Mouse (Mus musculus): Measurements from ENCODE around the gene Gcnt7.

The Gcnt7 gene

GRCm38 (mm10) chr2:172458496-172458895 lies at the start of gene Gcnt7:
Gcnt7 (minus strand) TSS chr2:172458596.
- no peak for DNase-seq (ENCODE audit: low spot score in 2 of 2)

- no peak for DNase-seq (ENCODE audit: low spot score in 2 of 2)
These were observed 47.7 kb upstream of the Gcnt7 start for GRCm38 (mm10) chr2:172506121-172506520.

- DNase-seq (ENCODE audit: low spot score in 2 of 2) = no peak
These were observed 43.8 kb upstream of the Gcnt7 start for GRCm38 (mm10) chr2:172502168-172502567.

GRCm38 (mm10) chr2:172501341-172501740 lies 42.9 kb upstream of the Gcnt7 start:
- peak in 1 of 2 experiments; percentile 34 for DNase-seq (ENCODE audit: low spot score in 2 of 2)

GRCm38 (mm10) chr2:172500752-172501316 lies 42.4 kb upstream of the Gcnt7 start:
- DNase-seq (ENCODE audit: low spot score in 2 of 2) = no peak

GRCm38 (mm10) chr2:172498823-172499222 lies 40.4 kb upstream of the Gcnt7 start:
- no peak for DNase-seq (ENCODE audit: low spot score in 2 of 2)

GRCm38 (mm10) chr2:172496736-172497345 lies 38.4 kb upstream of the Gcnt7 start:
- DNase-seq (ENCODE audit: low spot score in 2 of 2) = no peak

GRCm38 (mm10) chr2:172484696-172485370 lies 26.4 kb upstream of the Gcnt7 start:
- DNase-seq (ENCODE audit: low spot score in 2 of 2) = no peak

GRCm38 (mm10) chr2:172483766-172484413 lies 25.5 kb upstream of the Gcnt7 start:
- no peak for DNase-seq (ENCODE audit: low spot score in 2 of 2)

- peak; percentile 29 to 33 for DNase-seq (ENCODE audit: low spot score in 2 of 2)
These were observed 23.4 kb upstream of the Gcnt7 start for GRCm38 (mm10) chr2:172481654-172482385.

GRCm38 (mm10) chr2:172480296-172480695 lies 21.9 kb upstream of the Gcnt7 start:
- DNase-seq (ENCODE audit: low spot score in 2 of 2) = peak in 1 of 2 experiments; percentile 26

- DNase-seq (ENCODE audit: low spot score in 2 of 2) = peak in 1 of 2 experiments; percentile 41
These were observed 19.5 kb upstream of the Gcnt7 start for GRCm38 (mm10) chr2:172477860-172478259.

- DNase-seq (ENCODE audit: low spot score in 2 of 2) = no peak
These were observed 19.0 kb upstream of the Gcnt7 start for GRCm38 (mm10) chr2:172477350-172477749.

- DNase-seq (ENCODE audit: low spot score in 2 of 2) = no peak
These were observed 18.4 kb upstream of the Gcnt7 start for GRCm38 (mm10) chr2:172476707-172477260.

GRCm38 (mm10) chr2:172474970-172475369 lies 16.6 kb upstream of the Gcnt7 start:
- peak; percentile 38 to 67 for DNase-seq (ENCODE audit: low spot score in 2 of 2)

GRCm38 (mm10) chr2:172473591-172473990 lies 15.2 kb upstream of the Gcnt7 start:
- no peak for DNase-seq (ENCODE audit: low spot score in 2 of 2)

GRCm38 (mm10) chr2:172472318-172472717 lies 13.9 kb upstream of the Gcnt7 start, which contains the start of gene Fam209:
Fam209 (plus strand) TSS chr2:172472520.
- DNase-seq (ENCODE audit: low spot score in 2 of 2) = no peak

- DNase-seq (ENCODE audit: low spot score in 2 of 2) = no peak
These were observed 10.0 kb upstream of the Gcnt7 start for GRCm38 (mm10) chr2:172468346-172468819.

- DNase-seq (ENCODE audit: low spot score in 2 of 2) = no peak
These were observed 8.8 kb upstream of the Gcnt7 start for GRCm38 (mm10) chr2:172467206-172467605.

- no peak for DNase-seq (ENCODE audit: low spot score in 2 of 2)
These were observed 8.2 kb upstream of the Gcnt7 start for GRCm38 (mm10) chr2:172466427-172467132.

GRCm38 (mm10) chr2:172462813-172463212 lies 4.4 kb upstream of the Gcnt7 start:
- DNase-seq (ENCODE audit: low spot score in 2 of 2) = no peak

All from thymus, postnatal 10 days (tissue).